In the genomic region with DNA sequence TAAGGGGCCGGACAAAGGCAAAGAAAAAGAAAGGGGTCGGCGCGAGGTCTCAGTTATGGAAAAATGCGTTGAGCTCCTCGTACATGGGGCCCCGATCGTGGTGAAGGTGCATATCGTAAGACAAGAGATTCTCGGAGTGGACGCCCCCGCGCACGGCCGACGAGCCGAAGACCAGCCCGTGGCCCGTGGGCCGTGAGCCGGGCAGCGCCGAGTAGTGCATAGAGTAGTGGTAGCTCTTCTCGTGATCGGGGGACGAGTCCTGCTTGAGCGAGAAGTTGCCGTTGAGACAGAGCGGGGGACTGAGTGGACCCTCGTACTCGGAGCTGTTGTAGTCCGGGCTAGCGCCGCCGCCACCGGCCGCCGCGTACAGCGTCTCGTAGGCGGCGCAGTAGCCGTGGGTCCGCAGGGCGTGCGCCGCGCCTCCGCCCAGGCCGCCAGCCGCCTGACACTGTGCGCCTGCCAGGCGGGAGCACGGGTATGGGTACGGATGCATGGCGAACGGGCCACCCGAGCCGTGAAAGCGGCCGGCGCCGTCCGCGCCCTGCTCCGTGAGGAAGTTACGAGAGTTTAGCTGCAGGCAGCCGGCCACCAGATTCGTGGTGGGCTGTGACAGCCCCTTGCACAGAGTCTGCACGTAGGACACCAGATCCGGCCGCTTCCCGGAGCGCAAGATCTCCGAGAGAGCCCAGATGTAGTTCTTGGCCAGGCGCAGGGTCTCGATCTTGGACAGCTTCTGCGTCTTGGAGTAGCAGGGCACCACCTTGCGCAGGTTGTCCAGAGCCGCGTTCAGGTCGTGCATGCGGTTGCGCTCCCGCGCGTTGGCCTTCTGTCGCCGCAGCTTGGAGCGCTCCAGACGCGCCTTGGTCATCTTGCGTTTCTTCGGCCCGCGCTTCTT, we compare ENCODE assay signal across 9 mouse cellular contexts. TPM values are rescaled to one million over a fixed set of nuclear protein-coding genes. Genes with fewer than 3 reads are reported as not detected.
DNase-seq lines count a peak whose midpoint lies in the region; ATAC-seq and TF ChIP-seq lines count a peak whose summit lies in the region.
"Had no signal": no experiment of that assay in that cellular context is flagged by ENCODE, and none has a peak within 500 bp of the region (broad histone marks: within the 10 kb centered on the region; RNA-seq: fewer than 3 reads in every experiment).

No protein-coding gene starts in this region.

- no peak overlapping the region for H3K9ac ChIP-seq in heart, adult 2 months (ENCODE audit: low read depth, low read length)
- H3K9ac ChIP-seq in embryonic facial prominence, embryonic 12.5 days = no peak overlapping the region
- H3K9ac ChIP-seq in limb, embryonic 11.5 days (ENCODE audit: low read length) = no peak overlapping the region
- H3K9ac ChIP-seq in stomach, embryonic 14.5 days (replicated peaks; ENCODE audit: low read depth, low read length) = no peak overlapping the region

- no peaks in the 10 kb centered on the region for H3K79me2 ChIP-seq in heart, adult 2 months (replicated peaks; ENCODE audit: control insufficient read depth, insufficient read depth, low read length)

- H3K9me3 ChIP-seq in E14TG2a.4 (ENCODE audit: low read length) = no peaks in the 10 kb centered on the region
- no peaks in the 10 kb centered on the region for H3K9me3 ChIP-seq in embryonic facial prominence, embryonic 12.5 days
- H3K9me3 ChIP-seq in limb, embryonic 11.5 days (ENCODE audit: control insufficient read depth, low read length) = no peaks in the 10 kb centered on the region
- no peaks in the 10 kb centered on the region for H3K9me3 ChIP-seq in stomach, embryonic 14.5 days (ENCODE audit: control insufficient read depth, low read depth, low read length)

- H3K4me1 ChIP-seq in heart, adult 2 months (ENCODE audit: control insufficient read depth, insufficient read depth, low read length) = no peaks in the 10 kb centered on the region
- peaks cover 54% of the 10 kb centered on the region for H3K4me1 ChIP-seq in E14TG2a.4 (replicated peaks; ENCODE audit: low read depth, low read length)
- H3K4me1 ChIP-seq in embryonic facial prominence, embryonic 12.5 days = peaks cover 17% of the 10 kb centered on the region
- H3K4me1 ChIP-seq in limb, embryonic 11.5 days (ENCODE audit: control insufficient read depth, insufficient read depth, low read length) = 0 out of 2 replicates have a peak, but pooled peaks cover 7% of the 10 kb centered on the region
- H3K4me1 ChIP-seq in stomach, embryonic 14.5 days (ENCODE audit: control insufficient read depth, insufficient read depth, low read length) = no peaks in the 10 kb centered on the region

- no peaks in the 10 kb centered on the region for H3K36me3 ChIP-seq in heart, adult 2 months (ENCODE audit: control insufficient read depth, insufficient read depth, low read length)
- H3K36me3 ChIP-seq in E14TG2a.4 (ENCODE audit: insufficient read depth, low read length) = no peaks in the 10 kb centered on the region
- no peaks in the 10 kb centered on the region for H3K36me3 ChIP-seq in embryonic facial prominence, embryonic 12.5 days
- H3K36me3 ChIP-seq in limb, embryonic 11.5 days (ENCODE audit: control insufficient read depth, insufficient read depth, low read length) = no peaks in the 10 kb centered on the region
- no peaks in the 10 kb centered on the region for H3K36me3 ChIP-seq in stomach, embryonic 14.5 days (ENCODE audit: control insufficient read depth, insufficient read depth, low read length)

- peak overlapping the region; percentile 35 for H3K4me2 ChIP-seq in embryonic facial prominence, embryonic 12.5 days (replicated peaks)
- peak overlapping the region; percentile 15 for H3K4me2 ChIP-seq in limb, embryonic 11.5 days (ENCODE audit: low read depth, severe bottlenecking)
- peak overlapping the region; percentile 30 for H3K4me2 ChIP-seq in stomach, embryonic 14.5 days (replicated peaks; ENCODE audit: low read depth, low read length)

- peaks cover 36% of the 10 kb centered on the region for H3K27me3 ChIP-seq in heart, adult 2 months (ENCODE audit: control insufficient read depth, insufficient read depth, low read length)
- H3K27me3 ChIP-seq in E14TG2a.4 (ENCODE audit: insufficient read depth, low read length) = peaks cover 100% of the 10 kb centered on the region
- peaks cover 97% of the 10 kb centered on the region for H3K27me3 ChIP-seq in embryonic facial prominence, embryonic 12.5 days
- H3K27me3 ChIP-seq in limb, embryonic 11.5 days (ENCODE audit: control insufficient read depth, insufficient read depth, low read length) = peaks cover 97% of the 10 kb centered on the region
- H3K27me3 ChIP-seq in stomach, embryonic 14.5 days (ENCODE audit: control insufficient read depth, insufficient read depth, low read length) = peaks cover 94% of the 10 kb centered on the region

- no peak for TF ChIP-seq CTCF in heart, adult 2 months (IDR thresholded peaks at IDR 0.05)
- no peak for TF ChIP-seq CTCF in E14TG2a.4 (conservative IDR thresholded peaks at IDR 0.05; ENCODE audit: low read length)

- peak in 1 of 2 experiments; percentile 22 for DNase-seq in heart, adult 2 months
- DNase-seq in heart, postnatal 10 days = no peak
- DNase-seq in limb, embryonic 11.5 days (ENCODE audit: low spot score) = peak; percentile 71
- DNase-seq in spleen, postnatal 4 days (ENCODE audit: low spot score in 2 of 2) = no peak
- DNase-seq in spleen, postnatal 10 days (ENCODE audit: low spot score in 2 of 2) = no peak

- 2% methylated on average over 97 of the region's 97 CpGs for WGBS in heart, adult 2 months
- WGBS in embryonic facial prominence, embryonic 12.5 days = under 1% methylated on average over 97 of the region's 97 CpGs
- under 1% methylated on average over 97 of the region's 97 CpGs for WGBS in limb, embryonic 11.5 days
- under 1% methylated on average over 97 of the region's 97 CpGs for WGBS in stomach, embryonic 14.5 days

- no peak overlapping the region for H3K27ac ChIP-seq in heart, adult 2 months
- H3K27ac ChIP-seq in embryonic facial prominence, embryonic 12.5 days = no peak overlapping the region
- H3K27ac ChIP-seq in limb, embryonic 11.5 days (replicated peaks; ENCODE audit: low read depth, low read length) = no peak overlapping the region
- no peak overlapping the region for H3K27ac ChIP-seq in stomach, embryonic 14.5 days (ENCODE audit: low read length)

- ATAC-seq in embryonic facial prominence, embryonic 12.5 days (ENCODE audit: insufficient number of reproducible peaks, insufficient read depth, low FRiP score, low TSS enrichment) = no peak
- no peak for ATAC-seq in limb, embryonic 11.5 days (ENCODE audit: insufficient number of reproducible peaks, low FRiP score, low TSS enrichment, low read depth)
- peak; percentile 25; the same call in 1 of the 2 replicates for ATAC-seq in stomach, embryonic 14.5 days (ENCODE audit: insufficient number of reproducible peaks, insufficient read depth, low FRiP score, low read depth)

- intact Hi-C loops in heart, adult 2 months (cut with DNase I) = loop anchor here (5.0 kb wide), 1 partner anchor 65 kb away; no protein-coding TSS in a partner anchor
- intact Hi-C loops in heart, postnatal 10 days (cut with DNase I) = no loop called here

- H3K4me3 ChIP-seq in heart, adult 2 months = peak overlapping the region; percentile 32
- peak overlapping the region; percentile 70 for H3K4me3 ChIP-seq in E14TG2a.4 (replicated peaks; ENCODE audit: low read length)
- peak overlapping the region; percentile 22 for H3K4me3 ChIP-seq in embryonic facial prominence, embryonic 12.5 days
- peak overlapping the region; percentile 17 for H3K4me3 ChIP-seq in limb, embryonic 11.5 days (ENCODE audit: low read depth, low read length)
- peak overlapping the region; percentile 17 for H3K4me3 ChIP-seq in stomach, embryonic 14.5 days (ENCODE audit: low read depth, low read length)

- TF ChIP-seq EP300 in heart, adult 2 months (IDR thresholded peaks at IDR 0.05; ENCODE audit: insufficient read depth, low read depth, low read length) = no peak

- TF ChIP-seq POLR2A in heart, adult 2 months (IDR thresholded peaks at IDR 0.05; ENCODE audit: insufficient read depth, low read depth, low read length) = no peak

RNA-seq across cellular contexts. Expression of a gene that starts 2.1 kb away (rescaled TPM):
- not detected for total RNA-seq in heart, adult 2 months (2021)
- not detected in 2 replicates for polyA plus RNA-seq in heart, adult 2 months (2012; rRNA removed)
- not detected for total RNA-seq in heart, postnatal 10 days (2021)
- 0.27 and 0.61 TPM in 2 replicates for polyA plus RNA-seq in embryonic facial prominence, embryonic 12.5 days (2016; fragmentation: Nextera tagmentation; extraction: Ambion mirVana)
- polyA plus RNA-seq in limb, embryonic 11.5 days (2014; fragmentation: Nextera tagmentation; extraction: Ambion mirVana) = not detected in 2 replicates
- polyA plus RNA-seq in stomach, embryonic 14.5 days (2014; fragmentation: Nextera tagmentation; extraction: Ambion mirVana) = not detected in 2 replicates
- polyA plus RNA-seq: gonadal fat pad, adult 2 months had no signal

RNA-seq across cellular contexts. Expression of a gene that starts 20.8 kb away (rescaled TPM):
- total RNA-seq in heart, adult 2 months (2021) = 1 to 10 TPM; 2.6 to 5.3 TPM
- 15.8 and 16.2 TPM in 2 replicates for polyA plus RNA-seq in heart, adult 2 months (2012; rRNA removed)
- total RNA-seq in heart, postnatal 10 days (2021) = 1 to 10 TPM; 2.7 to 4.0 TPM
- 0.39 and 1.0 TPM in 2 replicates for polyA plus RNA-seq in embryonic facial prominence, embryonic 12.5 days (2016; fragmentation: Nextera tagmentation; extraction: Ambion mirVana)
- polyA plus RNA-seq in limb, embryonic 11.5 days (2014; fragmentation: Nextera tagmentation; extraction: Ambion mirVana) = 0.17 TPM in 1 of 2 replicates, not detected in the other
- 8.7 and 10.7 TPM in 2 replicates for polyA plus RNA-seq in stomach, embryonic 14.5 days (2014; fragmentation: Nextera tagmentation; extraction: Ambion mirVana)

RNA-seq across cellular contexts. Expression of a gene that starts 30.8 kb away (rescaled TPM):
- total RNA-seq in heart, adult 2 months (2021) = 10 to 100 TPM; 19.0 to 24.3 TPM
- polyA plus RNA-seq in heart, adult 2 months (2012; rRNA removed) = 58.3 and 62.3 TPM in 2 replicates
- 10 to 100 TPM; 23.9 to 24.5 TPM for total RNA-seq in heart, postnatal 10 days (2021)
- polyA plus RNA-seq in embryonic facial prominence, embryonic 12.5 days (2016; fragmentation: Nextera tagmentation; extraction: Ambion mirVana) = 39.6 and 47.6 TPM in 2 replicates
- 37.7 and 38.3 TPM in 2 replicates for polyA plus RNA-seq in limb, embryonic 11.5 days (2014; fragmentation: Nextera tagmentation; extraction: Ambion mirVana)
- 42.6 and 43.7 TPM in 2 replicates for polyA plus RNA-seq in stomach, embryonic 14.5 days (2014; fragmentation: Nextera tagmentation; extraction: Ambion mirVana)

RNA-seq across cellular contexts. Expression of a gene that starts 56.2 kb away (rescaled TPM):
- total RNA-seq in heart, adult 2 months (2021) = 1,000 to 10,000 TPM; 1,095 to 3,136 TPM
- polyA plus RNA-seq in heart, adult 2 months (2012; rRNA removed) = 1,250 and 1,827 TPM in 2 replicates
- total RNA-seq in heart, postnatal 10 days (2021) = 100 to 1,000 TPM; 469 to 500 TPM
- polyA plus RNA-seq in embryonic facial prominence, embryonic 12.5 days (2016; fragmentation: Nextera tagmentation; extraction: Ambion mirVana) = 1.5 and 1.7 TPM in 2 replicates
- 0.41 and 0.53 TPM in 2 replicates for polyA plus RNA-seq in limb, embryonic 11.5 days (2014; fragmentation: Nextera tagmentation; extraction: Ambion mirVana)
- 0.27 and 0.36 TPM in 2 replicates for polyA plus RNA-seq in stomach, embryonic 14.5 days (2014; fragmentation: Nextera tagmentation; extraction: Ambion mirVana)

RNA-seq across cellular contexts. Expression of a gene that starts 58.9 kb away (rescaled TPM):
- total RNA-seq in heart, adult 2 months (2021) = 1 to 10 TPM in 1 of 2 experiments, under 1 TPM in 1; 0.91 to 1.5 TPM
- polyA plus RNA-seq in heart, adult 2 months (2012; rRNA removed) = 1.6 and 2.6 TPM in 2 replicates
- total RNA-seq in heart, postnatal 10 days (2021) = under 1 TPM in 1 of 2 experiments, not detected in 1; 0.31 TPM
- polyA plus RNA-seq in embryonic facial prominence, embryonic 12.5 days (2016; fragmentation: Nextera tagmentation; extraction: Ambion mirVana) = 0.33 TPM in 1 of 2 replicates, not detected in the other
- 0.13 and 0.17 TPM in 2 replicates for polyA plus RNA-seq in limb, embryonic 11.5 days (2014; fragmentation: Nextera tagmentation; extraction: Ambion mirVana)
- not detected in 2 replicates for polyA plus RNA-seq in stomach, embryonic 14.5 days (2014; fragmentation: Nextera tagmentation; extraction: Ambion mirVana)

Comparison
In these comparisons a context has a peak if more than half of its experiments do, and no peak if none do; other contexts are left out.
1. H3K4me3 ChIP-seq: peak in every context shown above with its lines; median percentile 70 in E14TG2a.4; 32 in heart, adult 2 months; 22 in embryonic facial prominence, embryonic 12.5 days; 17 in limb, embryonic 11.5 days; 17 in stomach, embryonic 14.5 days.